Mouse (Mus musculus) left cerebral cortex, adult 18-20 months (tissue): ENCODE data around the gene Pds5a. TPM values are rescaled to one million over a fixed set of nuclear protein-coding genes. Genes with fewer than 3 reads are reported as not detected.
A peak's percentile ranks its signal among the peaks of the same experiment; 100 is the strongest.
"Not testable (repeated sequence)": the region's sequence is repeated elsewhere in the genome, so short reads cannot be mapped to it uniquely, and the experiment has no call there.

ENCODE experiments used
- DNase-seq, 2 experiments: peaks; one replicate each; pipeline ENCODE4 v3.0.0; 2021 to 2022; ENCODE audit warnings: low spot score in 2 of 2, mixed read lengths in 1 of 2
- total RNA-seq, 2 experiments: library from RNA; stranded (reverse); gene quantifications; 2 replicates each; pipeline ENCODE4 v1.2.3; 2021

Gene Pds5a
- total RNA-seq, 2 experiments from 2014 or later, result 81.2 to 81.7 TPM

DNA sequence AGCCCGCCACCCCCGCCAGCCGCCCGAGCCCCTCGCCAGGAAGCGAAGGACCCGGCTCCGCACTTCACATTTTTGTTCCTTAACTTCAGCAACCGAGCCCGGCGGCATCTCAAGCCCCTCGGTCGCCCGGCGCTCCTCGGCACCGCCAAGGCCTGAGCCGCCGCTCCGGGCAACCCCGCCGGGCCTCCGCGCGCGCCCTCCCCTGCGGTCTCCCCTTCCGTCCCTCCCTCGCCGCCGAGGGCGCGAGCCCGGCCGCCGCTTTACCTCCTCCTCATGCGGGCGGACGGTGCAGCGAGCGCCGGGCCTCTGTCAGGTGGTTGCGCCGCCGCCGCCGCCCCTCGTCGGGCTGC is 612 bp downstream of the Pds5a start:
- DNase-seq, result peak in 1 of 2 experiments; percentile 55

DNA sequence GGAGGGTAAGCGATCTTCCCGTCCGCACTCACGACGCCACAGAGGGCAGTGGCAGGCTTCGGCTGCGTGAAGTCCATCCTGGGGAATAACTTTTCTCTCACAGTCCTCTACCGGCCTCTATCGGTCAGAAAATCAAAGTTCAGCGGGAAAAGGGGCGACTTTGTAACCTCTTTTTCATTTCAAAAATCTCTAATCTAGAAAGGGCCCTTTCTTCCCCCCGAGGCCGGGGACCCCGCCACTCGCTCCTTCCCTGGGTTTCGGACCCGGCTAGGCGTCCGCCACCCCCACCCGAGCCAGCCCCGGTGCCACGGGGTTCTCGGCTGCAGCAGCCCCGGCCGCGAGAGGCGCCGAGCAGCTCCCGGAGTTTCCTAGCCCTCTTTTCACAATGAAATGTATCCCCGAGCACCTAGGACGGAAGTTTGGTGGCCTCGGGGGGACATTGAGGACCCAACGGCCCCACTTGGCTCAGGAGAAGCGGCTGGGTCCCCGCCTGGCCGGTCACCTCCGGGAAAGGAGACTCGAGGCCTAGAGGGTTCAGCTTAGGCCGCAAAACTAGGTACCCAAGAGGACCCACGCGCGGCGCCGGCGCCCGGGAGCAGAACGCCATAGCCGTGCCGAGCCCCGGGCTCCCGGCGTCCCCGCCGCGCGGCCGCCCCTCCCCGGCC is 1.1 kb downstream of the Pds5a start:
- DNase-seq, result peak; percentile 62 to 67

DNA sequence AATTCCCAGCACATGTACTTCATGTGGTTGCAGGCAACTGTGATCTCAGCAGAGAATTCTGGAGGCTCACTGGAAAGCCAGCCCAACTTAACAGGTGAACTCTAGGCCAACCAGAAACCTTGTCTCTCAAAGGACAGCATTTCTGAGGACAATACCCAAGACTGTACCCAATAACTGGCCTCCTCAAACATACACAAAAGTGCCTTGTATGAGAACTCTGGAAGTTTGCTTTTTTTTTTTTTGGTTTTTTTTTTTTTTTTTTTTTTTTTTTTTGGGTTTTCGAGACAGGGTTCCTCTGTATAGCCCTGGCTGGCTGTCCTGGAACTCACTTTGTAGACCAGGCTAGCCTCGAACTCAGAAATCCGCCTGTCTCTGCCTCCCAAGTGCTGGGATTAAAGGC is 4.0 kb downstream of the Pds5a start:
- DNase-seq, result not testable (repeated sequence)

DNA sequence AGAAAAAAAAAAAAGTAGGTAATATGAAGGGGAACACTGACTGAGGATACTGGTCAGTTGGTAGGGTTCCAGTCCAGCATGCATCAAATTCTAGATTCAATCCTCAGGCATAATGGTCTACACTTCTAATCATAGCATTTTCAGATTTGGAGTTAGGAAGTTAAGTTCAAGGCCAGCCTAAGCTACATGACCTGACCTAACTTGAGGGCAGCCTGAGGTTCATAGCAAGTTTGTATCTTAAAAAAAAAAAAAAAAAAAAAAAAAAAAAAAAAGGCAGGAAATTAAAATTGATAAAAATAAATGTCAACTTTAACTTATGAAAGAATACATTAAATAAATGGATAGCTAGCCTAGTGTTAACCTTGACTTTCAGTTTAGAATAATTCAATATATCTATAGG is 5.1 kb downstream of the Pds5a start:
- no peak for DNase-seq

DNA sequence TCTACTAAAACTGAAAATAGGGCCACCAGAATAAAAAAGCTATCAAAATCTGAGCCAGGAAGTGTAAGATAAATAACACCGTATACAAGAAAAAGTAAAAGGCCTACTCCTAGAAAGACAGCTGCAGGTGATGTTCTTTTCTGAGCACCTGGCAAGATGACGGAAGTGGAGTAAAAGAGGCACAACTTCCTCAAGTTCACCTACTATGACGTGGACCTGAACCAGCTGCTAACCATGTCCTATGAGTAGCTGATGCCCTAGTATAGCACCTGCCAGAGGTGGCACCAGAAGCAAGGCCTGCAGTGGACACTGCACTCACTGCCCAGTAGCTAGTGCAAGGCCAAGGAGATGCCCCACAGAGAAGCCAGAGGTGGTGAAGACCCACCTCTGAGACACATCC is 9.3 kb downstream of the Pds5a start:
- no peak for DNase-seq

DNA sequence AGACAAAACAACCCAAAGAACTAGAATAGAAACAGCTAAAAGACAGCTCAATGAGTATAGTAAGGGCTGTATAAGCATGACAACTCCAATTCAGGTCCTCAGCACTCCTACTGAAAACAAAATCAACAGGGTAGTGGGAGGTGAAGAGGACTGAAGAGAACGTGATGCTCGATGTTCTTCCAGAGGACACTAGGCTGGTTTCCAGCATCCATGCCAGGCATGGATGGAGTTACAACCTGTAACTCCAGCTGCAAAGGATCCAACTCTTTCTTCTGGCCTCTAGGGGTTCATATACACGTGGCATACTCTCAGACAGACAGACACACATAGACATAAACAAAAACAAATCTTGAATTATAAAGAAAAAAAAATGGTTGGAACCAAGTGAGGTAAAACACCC is 11.3 kb downstream of the Pds5a start:
- DNase-seq, result no peak

DNA sequence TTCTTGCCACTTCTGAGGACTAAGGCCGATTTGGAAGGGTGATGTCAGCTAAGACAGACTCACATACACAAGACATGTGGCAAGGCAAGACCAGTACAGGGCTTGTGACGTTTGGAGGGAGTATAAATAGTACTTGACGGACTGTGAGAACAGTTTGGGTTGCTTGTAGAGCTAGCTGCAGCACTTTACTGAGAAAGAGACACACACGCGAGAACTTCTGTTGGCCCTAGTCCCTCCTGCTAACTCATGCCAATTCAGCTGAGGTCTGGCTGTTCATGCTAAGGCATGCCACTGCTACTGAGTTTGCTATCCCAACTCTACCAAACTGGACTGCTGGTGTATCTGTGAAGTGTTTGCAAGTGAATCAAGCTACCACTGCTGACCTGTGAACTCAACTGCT is 19.2 kb downstream of the Pds5a start:
- peak in 1 of 2 experiments; percentile 18 for DNase-seq

DNA sequence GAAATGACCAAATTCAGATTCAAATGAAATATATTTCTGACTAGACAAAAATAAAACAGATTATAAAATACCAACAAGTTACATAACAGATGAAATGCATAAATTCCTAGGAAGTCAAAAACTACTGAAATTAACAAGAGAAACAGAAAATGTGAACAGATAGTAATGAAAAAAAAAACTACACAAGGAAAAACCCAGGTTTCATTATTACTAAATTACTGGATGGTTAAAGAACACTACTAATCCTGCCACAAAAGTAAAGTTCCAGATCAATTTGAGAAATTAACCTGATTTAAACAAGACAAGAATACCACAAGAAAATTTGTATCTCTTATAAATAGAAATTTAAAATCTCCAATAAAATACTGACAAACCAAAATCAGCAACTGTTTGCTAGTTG is 25.9 kb downstream of the Pds5a start:
- no peak for DNase-seq

DNA sequence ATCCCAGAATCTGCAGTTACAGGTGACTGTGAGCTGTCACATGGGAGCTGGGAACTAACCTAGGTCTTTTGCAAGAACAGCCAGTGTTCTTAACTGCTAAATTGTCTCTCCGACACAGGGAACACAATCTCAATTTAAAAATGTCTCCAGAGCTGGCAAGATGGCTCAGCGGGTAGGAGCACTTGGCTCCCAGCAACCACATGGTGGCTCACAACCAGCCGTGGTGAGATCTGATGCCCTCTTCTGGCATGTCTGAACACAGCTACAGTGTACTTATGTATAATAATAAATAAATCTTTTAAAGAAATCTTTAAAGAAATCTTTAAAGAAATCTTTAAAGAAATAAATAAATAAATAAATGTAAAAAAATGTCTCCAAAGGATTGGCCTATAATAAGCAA is 30.4 kb downstream of the Pds5a start:
- DNase-seq, result no peak

DNA sequence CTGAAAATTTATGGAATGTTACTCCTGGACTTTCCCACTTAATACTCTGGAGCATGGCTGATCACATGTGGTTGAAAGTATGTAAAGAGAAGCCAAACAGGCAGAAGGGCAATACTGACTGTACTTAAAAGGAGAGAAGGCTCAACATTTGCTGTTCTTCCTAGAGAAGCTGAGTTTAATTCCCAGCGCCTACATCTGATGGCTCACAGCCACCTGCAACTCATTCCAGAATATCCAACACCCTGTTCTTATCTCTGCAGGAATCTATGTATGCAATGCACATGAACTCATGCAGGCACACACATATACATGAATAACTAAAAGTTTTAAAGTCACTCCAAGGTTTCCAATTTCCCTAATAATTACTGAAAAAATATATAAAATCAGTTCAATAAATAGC is 32.7 kb downstream of the Pds5a start:
- peak in 1 of 2 experiments; percentile 9 for DNase-seq

DNA sequence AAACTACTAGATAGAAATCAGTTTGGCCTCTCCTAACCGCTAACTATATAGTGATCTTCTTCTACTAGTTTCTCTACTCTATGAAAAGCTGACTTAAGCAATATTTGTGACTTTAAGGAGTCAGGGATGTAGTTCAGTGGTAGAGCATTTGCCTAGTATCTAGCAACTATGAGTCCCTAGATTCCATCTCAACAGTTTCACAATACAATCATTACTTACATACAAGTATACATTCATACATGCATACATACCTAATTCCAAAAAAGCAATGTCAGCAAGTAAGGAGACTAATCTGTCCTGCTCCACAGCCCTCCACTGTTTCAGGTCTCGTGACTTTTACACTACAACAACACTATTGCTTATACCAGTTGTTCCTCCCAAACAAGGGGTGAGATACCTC is 36.1 kb downstream of the Pds5a start:
- DNase-seq, result no peak

DNA sequence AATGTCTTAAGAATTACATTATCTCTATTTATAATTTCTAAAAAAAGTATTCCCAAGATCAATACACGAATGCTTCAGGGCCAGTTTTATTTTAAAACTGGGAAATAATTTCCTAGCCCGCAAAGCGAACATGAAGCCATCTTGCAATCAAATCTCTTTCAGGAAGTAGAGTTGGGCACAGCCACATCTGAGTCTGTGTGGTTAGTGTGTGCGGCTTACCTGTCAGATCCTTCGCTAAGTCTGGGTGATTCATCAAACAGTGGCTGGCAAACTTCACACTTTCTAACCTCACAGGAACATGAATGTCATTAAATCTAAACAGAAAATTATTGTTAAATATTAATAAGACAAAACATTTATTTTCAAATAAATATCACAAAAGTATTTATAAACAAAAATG is 44.3 kb downstream of the Pds5a start:
- no peak for DNase-seq

DNA sequence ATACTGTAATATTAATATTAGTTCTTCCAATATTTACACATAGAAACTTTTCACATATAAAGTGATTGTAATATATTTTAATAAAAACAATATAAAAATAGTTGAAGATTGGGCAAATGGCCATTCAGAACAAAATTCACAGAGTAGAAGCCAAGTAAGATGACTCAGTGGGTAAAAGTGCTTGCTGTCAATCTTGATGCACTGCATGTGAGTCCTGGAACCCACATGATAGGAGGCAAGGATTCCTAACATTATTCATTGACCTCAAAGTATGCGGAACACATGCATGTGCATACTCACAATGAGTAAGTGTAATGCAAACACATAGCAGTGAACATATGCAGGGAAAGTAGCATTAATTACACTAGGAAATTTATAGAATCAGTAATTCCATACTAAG is 59.2 kb downstream of the Pds5a start:
- no peak for DNase-seq

DNA sequence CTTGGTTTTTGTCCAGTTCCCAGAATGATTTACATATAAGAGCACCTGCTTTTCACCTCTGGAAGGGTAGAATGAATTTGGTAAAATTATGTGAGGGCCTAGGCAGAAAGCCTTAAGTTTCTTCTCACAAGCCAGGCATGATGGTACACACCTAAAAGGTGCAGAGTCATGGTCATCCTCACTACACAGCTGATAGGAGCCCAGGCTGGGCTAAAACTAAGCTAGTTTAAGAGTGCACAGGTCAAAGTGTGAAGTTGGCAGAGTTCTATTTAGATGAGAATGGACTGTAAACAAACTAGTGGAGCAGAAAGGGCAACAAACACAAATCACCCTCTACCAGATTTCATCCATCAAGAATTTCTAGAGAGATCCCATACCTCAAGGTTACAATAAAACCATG is 73.7 kb downstream of the Pds5a start:
- DNase-seq, result no peak

DNA sequence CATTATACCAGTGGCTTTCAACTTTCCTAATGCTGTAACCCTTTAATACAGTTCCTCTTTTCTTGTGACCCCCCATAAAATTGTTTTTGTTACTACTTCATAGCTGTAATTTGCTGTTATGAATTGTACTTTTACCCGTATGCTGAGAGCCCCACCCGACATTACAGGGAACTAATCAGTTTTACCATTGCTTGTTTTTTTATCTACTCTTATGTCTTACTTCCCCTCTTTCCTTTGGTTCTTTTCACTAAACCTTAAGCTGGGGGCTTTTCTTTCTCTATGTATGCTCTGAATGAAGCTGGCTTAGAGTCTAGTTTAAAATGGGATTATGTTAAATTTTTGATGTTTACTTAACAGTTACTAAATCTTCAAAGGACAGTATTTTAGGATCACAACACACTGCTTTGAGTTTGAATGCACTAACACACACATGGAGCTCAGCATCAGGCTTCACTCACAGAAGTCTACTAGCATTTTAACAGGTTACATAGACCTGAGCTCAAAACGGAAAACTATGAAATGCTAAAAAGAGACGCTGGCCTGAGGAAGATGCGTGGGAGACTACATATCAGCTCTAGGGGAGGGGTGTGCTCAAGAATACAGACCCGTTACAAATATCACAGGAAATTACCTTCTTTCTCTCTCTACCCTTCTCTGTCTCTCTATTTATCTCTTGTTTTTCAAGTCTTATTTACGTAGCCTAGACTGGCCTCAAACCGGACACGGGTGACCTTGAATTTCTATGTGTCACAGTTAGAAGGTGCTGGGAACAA is 84.7 kb downstream of the Pds5a start:
- DNase-seq, result no peak

DNA sequence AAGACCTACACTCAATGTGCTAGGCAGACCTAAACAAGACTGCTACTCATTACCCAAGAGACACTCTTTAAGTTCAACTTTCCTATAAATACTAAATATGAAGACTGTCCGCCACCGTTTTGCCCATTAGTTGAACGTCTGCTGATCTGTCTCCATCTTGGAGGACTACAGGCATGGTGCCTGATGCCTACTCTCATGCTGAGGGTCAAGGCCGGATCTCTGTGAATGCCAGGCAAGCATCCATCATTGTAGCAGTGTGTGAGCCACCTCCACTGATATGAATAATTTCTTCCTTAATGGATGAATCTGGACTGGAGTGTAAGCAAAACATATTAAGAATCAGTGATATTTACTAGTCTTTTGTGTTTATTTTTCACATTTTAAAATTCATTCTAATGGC is 87.5 kb downstream of the Pds5a start:
- DNase-seq, result no peak

DNA sequence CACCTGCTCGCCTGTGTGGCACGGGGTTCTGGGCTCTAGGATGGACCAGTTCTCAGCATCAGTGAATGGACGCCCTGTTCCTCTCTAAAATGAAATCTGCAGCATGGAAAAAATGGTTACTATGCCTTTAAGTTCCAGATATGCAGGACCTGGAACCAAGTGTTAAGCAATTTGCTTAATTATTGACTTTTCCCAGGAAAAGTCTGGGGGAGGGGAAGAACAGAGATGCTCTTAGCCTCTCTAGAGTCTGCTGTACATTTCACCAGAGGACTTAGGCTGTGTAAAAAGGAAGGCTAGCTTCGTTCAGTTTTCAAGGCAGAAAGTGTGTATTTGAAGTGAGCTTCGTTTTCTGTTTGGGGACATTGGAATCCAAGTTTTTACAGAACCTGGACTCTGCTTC is 88.3 kb downstream of the Pds5a start:
- DNase-seq, result no peak

DNA sequence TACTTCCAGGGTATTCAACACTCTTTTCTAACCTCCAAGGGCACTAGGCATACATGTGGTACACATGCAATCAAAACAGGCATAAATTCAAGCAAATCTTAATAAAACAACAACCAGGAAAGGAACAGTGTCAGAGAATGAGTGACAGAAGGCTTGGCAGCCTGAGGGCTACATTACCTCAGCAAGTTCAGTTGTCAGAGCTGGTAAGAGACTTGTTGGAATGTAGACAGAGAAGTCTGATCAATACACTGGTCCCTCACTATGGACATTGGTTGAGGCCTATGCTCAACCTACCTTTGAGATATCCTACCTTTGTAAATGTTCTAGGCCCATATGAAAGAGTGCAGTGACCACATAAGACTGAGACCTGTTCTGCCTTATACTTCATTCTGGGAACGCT is 91.3 kb downstream of the Pds5a start:
- no peak for DNase-seq

DNA sequence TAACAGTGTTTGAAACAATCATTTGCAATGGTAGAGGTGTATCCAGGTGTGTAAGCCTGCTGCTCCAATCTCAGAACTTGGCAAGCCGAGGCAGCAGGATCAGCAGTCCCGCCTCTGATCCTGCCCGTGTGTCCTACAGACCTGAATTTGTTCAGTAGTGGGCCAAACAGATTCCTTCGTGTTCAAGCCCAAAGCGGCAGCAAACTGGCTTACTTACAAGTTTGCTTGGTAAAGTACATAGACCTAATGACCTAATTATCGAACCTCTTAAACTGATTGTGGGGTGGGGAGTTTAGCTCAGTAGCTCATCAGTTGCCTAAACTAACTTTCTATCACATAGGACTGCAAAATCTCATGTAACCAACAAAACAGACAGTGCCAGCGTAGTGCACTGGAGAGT is 98.4 kb downstream of the Pds5a start:
- no peak for DNase-seq

DNA sequence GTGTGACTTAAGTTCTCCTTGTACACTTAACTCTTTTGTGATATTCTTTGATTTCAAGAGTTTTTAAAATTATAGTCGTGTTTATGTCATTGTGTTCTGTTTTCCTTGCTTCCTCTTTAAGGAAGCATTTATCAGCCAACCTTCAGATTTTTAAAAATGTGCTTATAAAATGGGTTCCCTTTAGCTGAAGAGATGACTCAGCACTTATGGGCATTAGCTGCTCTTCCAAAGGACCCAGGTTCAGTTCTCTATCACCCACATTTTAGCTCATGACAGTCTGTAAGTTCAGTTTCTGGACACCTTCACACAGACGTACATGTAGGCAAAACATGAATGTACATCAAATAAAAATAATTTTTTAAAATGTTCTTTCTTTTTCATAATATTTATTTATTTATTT is 105.7 kb downstream of the Pds5a start:
- no peak for DNase-seq

DNA sequence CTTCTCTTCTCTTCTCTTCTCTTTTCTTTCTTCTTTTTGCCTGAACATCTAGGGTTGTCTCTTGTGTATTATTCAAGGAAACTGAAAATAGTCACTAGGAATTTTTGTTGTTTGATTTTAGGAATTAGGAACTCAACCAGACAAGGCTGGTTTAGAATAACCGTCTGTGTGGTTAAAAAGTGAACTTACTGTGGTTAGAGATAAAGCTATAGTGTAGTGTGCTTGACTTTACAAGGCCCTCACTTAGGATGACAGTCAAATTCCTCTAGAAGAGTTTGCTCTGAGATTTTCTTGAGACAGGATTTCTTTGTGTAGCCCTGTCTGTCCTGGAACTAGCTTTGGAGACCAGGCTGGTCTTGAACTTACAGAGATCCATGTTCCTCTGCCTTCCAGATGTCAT is 107.9 kb downstream of the Pds5a start:
- DNase-seq, result no peak

DNA sequence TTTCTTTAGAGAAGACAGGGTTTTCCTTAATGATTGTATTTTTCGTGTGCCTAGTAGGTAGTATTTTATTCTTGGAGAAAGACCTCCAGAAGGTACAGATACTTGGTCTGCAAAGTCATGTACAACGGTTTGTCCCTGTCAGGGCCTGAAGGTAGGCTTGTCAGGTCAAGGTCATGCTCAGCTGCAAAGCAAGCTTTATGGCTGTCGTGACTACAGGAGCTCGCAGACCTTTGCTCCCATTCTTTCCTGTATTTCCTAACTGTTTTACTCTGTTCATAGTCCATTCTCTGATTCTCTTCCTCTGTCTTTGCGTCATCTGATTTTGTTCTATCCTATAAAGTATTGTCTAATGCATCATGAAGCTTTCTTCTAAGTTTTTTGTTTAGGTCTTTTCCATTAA is 111.8 kb downstream of the Pds5a start:
- DNase-seq, result no peak

DNA sequence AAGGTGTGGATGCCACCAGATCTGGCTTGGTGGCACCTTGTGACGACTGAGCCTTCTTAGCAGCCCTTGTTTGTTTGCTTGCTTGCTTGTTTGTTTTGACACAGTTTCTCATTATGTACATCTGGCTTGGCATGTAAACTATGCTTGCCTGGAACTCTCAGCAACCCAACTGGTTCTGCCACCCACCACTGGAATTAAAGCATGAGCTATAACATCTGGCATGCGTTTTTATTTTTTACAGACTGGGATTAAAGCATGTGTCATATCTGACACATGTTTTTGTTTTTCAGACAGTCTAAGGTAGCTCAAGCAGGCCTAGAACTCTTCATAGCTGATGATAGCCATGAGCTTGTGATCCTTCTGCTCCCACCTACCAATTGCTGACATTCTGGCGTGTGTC is 119.5 kb downstream of the Pds5a start:
- no peak for DNase-seq
